Mouse (Mus musculus) ES-Bruce4 (cell line): ENCODE results near the gene Sgsh.

ENCODE experiments used
- CTCF ChIP-seq: IDR thresholded peaks from one replicate; pipeline ENCODE4 v1.8.1; 2011; ENCODE audit warnings: low read depth, low read length
- POLR2A ChIP-seq: IDR thresholded peaks from one replicate; pipeline ENCODE4 v1.8.1; 2011; ENCODE audit warnings: low read length; ENCODE audit not compliant: insufficient read depth

DNA sequence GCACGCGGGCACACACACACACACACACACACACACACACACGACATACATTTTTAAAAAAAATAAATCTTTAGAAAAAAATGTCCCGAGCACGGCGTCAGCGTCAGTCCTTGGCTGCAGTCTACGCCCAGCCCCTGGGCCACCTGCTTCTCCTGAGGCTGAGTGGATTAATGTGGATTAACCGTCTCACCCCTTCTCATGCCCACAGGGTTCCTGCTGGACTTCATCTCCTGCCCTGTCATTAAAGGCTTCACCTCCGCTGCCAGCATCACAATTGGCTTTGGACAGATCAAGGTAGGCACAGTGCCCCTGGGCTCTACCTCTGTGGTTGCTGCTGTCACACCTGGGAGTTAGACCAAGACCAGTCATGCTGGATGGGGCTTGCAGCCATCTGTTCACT is 3.8 kb upstream of the Sgsh start:
- TF ChIP-seq CTCF, result no peak
- no peak for TF ChIP-seq POLR2A
